Mouse (Mus musculus) right cerebral cortex, postnatal 25 days (tissue): ENCODE data around the gene Olfr1284.
"Not testable (repeated sequence)": the region's sequence is repeated elsewhere in the genome, so short reads cannot be mapped to it uniquely, and the experiment has no call there.

Source experiments
- DNase-seq: peaks from one replicate; pipeline ENCODE4 v3.0.0; 2022

Gene Olfr1284

GRCm38 (mm10) chr2:111375222-111375621 is at the start of gene Olfr1284:
Gene Olfr1284 (plus strand): TSS chr2:111375522.
- DNase-seq: no peak

GRCm38 (mm10) chr2:111326220-111326619 is 49.1 kb upstream of the Olfr1284 start, which contains the start of gene Olfr1281:
Gene Olfr1281 (plus strand): TSS chr2:111326520.
- no peak for DNase-seq

GRCm38 (mm10) chr2:111333721-111334120 is 41.6 kb upstream of the Olfr1284 start:
- DNase-seq: not testable (repeated sequence)

- DNase-seq: no peak
Measured at GRCm38 (mm10) chr2:111335976-111336375, 39.3 kb upstream of the Olfr1284 start, which contains the start of gene Olfr1282. Gene Olfr1282 (minus strand): TSS chr2:111336076.

- DNase-seq: no peak
Measured at GRCm38 (mm10) chr2:111366490-111366889, 8.8 kb upstream of the Olfr1284 start, which contains the start of gene Olfr1283. Gene Olfr1283 (plus strand): TSS chr2:111366790.

GRCm38 (mm10) chr2:111422931-111423330 is 47.6 kb downstream of the Olfr1284 start, which contains the start of gene Olfr1286:
Gene Olfr1286 (minus strand): TSS chr2:111423115.
- no peak for DNase-seq
